In the genomic region with DNA sequence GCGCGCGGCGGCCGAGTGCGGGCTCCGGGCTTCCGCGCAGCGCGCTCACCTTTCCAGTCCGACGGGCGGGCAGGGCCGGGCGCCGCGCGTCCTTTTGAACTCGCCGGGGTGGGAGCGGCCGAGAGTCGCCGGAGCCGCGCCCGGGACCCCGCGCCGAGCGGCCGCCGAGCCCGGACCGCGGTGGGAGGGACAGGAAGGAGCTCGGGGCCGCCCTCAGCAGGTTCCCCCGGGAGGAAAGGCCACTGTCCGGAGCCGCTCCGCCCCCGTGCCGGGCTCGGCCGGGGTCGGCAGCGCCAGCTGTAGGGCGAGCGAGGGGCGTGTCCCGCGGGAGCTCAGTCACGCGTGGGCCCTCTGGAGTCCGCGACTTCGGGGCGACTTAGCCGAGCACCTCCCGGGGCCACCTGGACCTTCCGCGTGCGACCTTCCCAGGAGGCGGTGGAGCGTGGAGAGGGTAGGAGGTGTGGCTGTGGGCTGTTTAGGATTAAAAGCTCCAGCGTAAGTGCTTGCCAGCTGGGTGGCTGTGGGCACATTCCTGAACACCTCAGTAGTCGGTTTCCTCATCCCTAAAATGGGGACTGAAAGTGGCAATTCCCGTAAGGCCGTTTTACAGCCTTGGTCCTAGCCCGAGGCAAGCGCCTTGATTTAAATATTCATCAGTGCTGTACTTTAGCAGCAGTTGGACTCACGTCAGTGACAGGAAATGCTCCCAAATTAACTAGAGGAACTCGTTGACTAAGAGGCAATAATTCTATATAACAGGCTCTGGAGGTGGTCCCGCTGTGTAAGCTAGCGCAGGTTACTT, we compare ENCODE assay signal across 8 mouse cellular contexts. TPM values are rescaled to one million over a fixed set of nuclear protein-coding genes. Genes with fewer than 3 reads are reported as not detected.
DNase-seq lines count a peak whose midpoint lies in the region; ATAC-seq and TF ChIP-seq lines count a peak whose summit lies in the region.

A gene (minus strand): TSS at position 241 of the 802 bp plus-strand sequence.

- H3K4me2 ChIP-seq in forebrain, embryonic 14.5 days (ENCODE audit: low read length) = peak within 1 kb of the TSS; percentile 63
- H3K4me2 ChIP-seq in hindbrain, embryonic 14.5 days (replicated peaks) = peak within 1 kb of the TSS; percentile 72
- peak within 1 kb of the TSS; percentile 67 for H3K4me2 ChIP-seq in midbrain, postnatal 0 days (ENCODE audit: low read depth, low read length, poor library complexity, severe bottlenecking)

- peak; percentile 17 for DNase-seq in thymus, postnatal 0 days (ENCODE audit: low spot score)
- DNase-seq in thymus, postnatal 10 days (ENCODE audit: low spot score in 2 of 2) = no peak
- DNase-seq in forebrain, embryonic 14.5 days (ENCODE audit: low spot score) = no peak
- no peak for DNase-seq in hindbrain, embryonic 14.5 days (ENCODE audit: low spot score)
- peak; percentile 35 for DNase-seq in liver
- no peak for DNase-seq in midbrain, postnatal 0 days (ENCODE audit: low spot score)
- DNase-seq in cerebellum, adult 9-11 months = no peak
- DNase-seq in cerebellum, adult 11 months = no peak

- peak within 1 kb of the TSS; percentile 36 for H3K4me3 ChIP-seq in forebrain, embryonic 14.5 days (ENCODE audit: low read depth, low read length)
- peak within 1 kb of the TSS; percentile 38 for H3K4me3 ChIP-seq in hindbrain, embryonic 14.5 days (replicated peaks; ENCODE audit: low read length)
- H3K4me3 ChIP-seq in midbrain, postnatal 0 days (ENCODE audit: low read depth, low read length) = peak within 1 kb of the TSS; percentile 39

- H3K9me3 ChIP-seq in forebrain, embryonic 14.5 days (replicated peaks; ENCODE audit: control insufficient read depth, low read length) = no peaks in the 10 kb centered on the region
- H3K9me3 ChIP-seq in hindbrain, embryonic 14.5 days (ENCODE audit: control insufficient read depth, low read length) = no peaks in the 10 kb centered on the region
- H3K9me3 ChIP-seq in midbrain, postnatal 0 days (ENCODE audit: low read length) = no peaks in the 10 kb centered on the region

- no peak within 1 kb of the TSS for H3K27ac ChIP-seq in forebrain, embryonic 14.5 days (ENCODE audit: low read depth, low read length)
- H3K27ac ChIP-seq in hindbrain, embryonic 14.5 days = no peak within 1 kb of the TSS
- H3K27ac ChIP-seq in midbrain, postnatal 0 days (ENCODE audit: low read depth, low read length) = no peak within 1 kb of the TSS

- peak within 1 kb of the TSS; percentile 50 for H3K9ac ChIP-seq in forebrain, embryonic 14.5 days (ENCODE audit: low read length)
- peak within 1 kb of the TSS; percentile 36; the same call in 1 of the 2 replicates for H3K9ac ChIP-seq in hindbrain, embryonic 14.5 days
- peak within 1 kb of the TSS; percentile 24; the same call in 1 of the 2 replicates for H3K9ac ChIP-seq in midbrain, postnatal 0 days (replicated peaks; ENCODE audit: low read length, poor library complexity, severe bottlenecking)

- H3K27me3 ChIP-seq in forebrain, embryonic 14.5 days (replicated peaks; ENCODE audit: control insufficient read depth, insufficient read depth, low read length) = peaks cover 47% of the 10 kb centered on the region
- H3K27me3 ChIP-seq in hindbrain, embryonic 14.5 days (ENCODE audit: control insufficient read depth, insufficient read depth, low read length) = peaks cover 58% of the 10 kb centered on the region
- peaks cover 52% of the 10 kb centered on the region for H3K27me3 ChIP-seq in midbrain, postnatal 0 days (ENCODE audit: insufficient read depth, low read length)

- no peak for TF ChIP-seq CTCF in midbrain, postnatal 0 days (IDR thresholded peaks at IDR 0.05)

- WGBS in forebrain, embryonic 14.5 days = under 1% methylated on average over 72 of the region's 77 CpGs
- WGBS in hindbrain, embryonic 14.5 days = under 1% methylated on average over 60 of the region's 77 CpGs
- under 1% methylated on average over 44 of the region's 77 CpGs for WGBS in midbrain, postnatal 0 days

- H3K36me3 ChIP-seq in forebrain, embryonic 14.5 days (ENCODE audit: control insufficient read depth, insufficient read depth, low read length) = no peaks in the 10 kb centered on the region
- no peaks in the 10 kb centered on the region for H3K36me3 ChIP-seq in hindbrain, embryonic 14.5 days (replicated peaks; ENCODE audit: control insufficient read depth, insufficient read depth)
- no peaks in the 10 kb centered on the region for H3K36me3 ChIP-seq in midbrain, postnatal 0 days (ENCODE audit: insufficient read depth, low read length)

- ATAC-seq in forebrain, embryonic 14.5 days = no peak
- ATAC-seq in hindbrain, embryonic 14.5 days (ENCODE audit: low FRiP score) = no peak
- ATAC-seq in midbrain, postnatal 0 days (ENCODE audit: low FRiP score) = no peak

- H3K4me1 ChIP-seq in forebrain, embryonic 14.5 days (ENCODE audit: control insufficient read depth, insufficient read depth, low read length) = peaks cover 8% of the 10 kb centered on the region
- peaks cover 13% of the 10 kb centered on the region; the same call in 1 of the 2 replicates for H3K4me1 ChIP-seq in hindbrain, embryonic 14.5 days (replicated peaks; ENCODE audit: control insufficient read depth, insufficient read depth, low read length)
- no peaks in the 10 kb centered on the region for H3K4me1 ChIP-seq in midbrain, postnatal 0 days (ENCODE audit: insufficient read depth, low read length)

RNA-seq across cellular contexts. Expression of the gene that starts here (rescaled TPM):
- polyA plus RNA-seq in thymus, postnatal 0 days (2015; fragmentation: Nextera tagmentation; extraction: Ambion mirVana) = 4.8 TPM in 2 replicates
- polyA plus RNA-seq in forebrain, embryonic 14.5 days (2014; fragmentation: Nextera tagmentation; extraction: Ambion mirVana) = 1.6 and 2.5 TPM in 2 replicates
- 3.0 and 5.0 TPM in 2 replicates for polyA plus RNA-seq in hindbrain, embryonic 14.5 days (2014; fragmentation: Nextera tagmentation; extraction: Ambion mirVana)
- 1.2 and 2.5 TPM in 2 replicates for total RNA-seq in midbrain, postnatal 0 days (2014; rRNA removed)
- 2.6 and 3.8 TPM in 2 replicates for polyA plus RNA-seq in midbrain, postnatal 0 days (2015; fragmentation: Nextera tagmentation; extraction: Ambion mirVana)

Comparison
In these comparisons a context has a peak if more than half of its experiments do, and no peak if none do; other contexts are left out.
1. DNase-seq: peak in thymus, postnatal 0 days (single experiment) and liver (single experiment); none in thymus, postnatal 10 days (0 of 2), forebrain, embryonic 14.5 days (single experiment), hindbrain, embryonic 14.5 days (single experiment), midbrain, postnatal 0 days (single experiment), cerebellum, adult 9-11 months (single experiment) and cerebellum, adult 11 months (single experiment).
2. Peak in every context shown above with its lines, with median percentiles within 50 percentile points of each other: H3K4me2 ChIP-seq, H3K4me3 ChIP-seq and H3K9ac ChIP-seq.